Mouse (Mus musculus) forebrain, embryonic 14.5 days (tissue): ENCODE results near the gene Nktr. TPM values are rescaled to one million over a fixed set of nuclear protein-coding genes. Genes with fewer than 3 reads are reported as not detected.

ENCODE experiments used
- ATAC-seq: fragments of 200-750 bp; cut with Nextera tagmentation; 2 replicates; pipeline ENCODE4 v1.8.0; 2017; ENCODE audit warnings: mild to moderate bottlenecking, moderate library complexity
- DNase-seq: peaks from one replicate; pipeline ENCODE4 v3.0.0-alpha.2; 2015; ENCODE audit warnings: low spot score
- H3K27ac ChIP-seq: fragments of 300-500 bp; sonication (generic); 2 replicates; pipeline ENCODE4 v1.5.1; 2014; ENCODE audit warnings: low read depth, mild to moderate bottlenecking, control low read depth, low read length, moderate library complexity
- H3K27me3 ChIP-seq: fragments of 300-500 bp; sonication (generic); replicated peaks from 2 replicates; pipeline ENCODE4 v1.6.1; 2014; ENCODE audit warnings: low read length, control low read depth, mixed read lengths; ENCODE audit not compliant: control insufficient read depth, insufficient read depth
- H3K36me3 ChIP-seq: fragments of 300-500 bp; sonication (generic); 2 replicates; pipeline ENCODE4 v1.6.1; 2014; ENCODE audit warnings: low read length, control low read depth; ENCODE audit not compliant: control insufficient read depth, insufficient read depth
- H3K4me1 ChIP-seq: fragments of 300-500 bp; sonication (generic); 2 replicates; pipeline ENCODE4 v1.6.1; 2014; ENCODE audit warnings: antibody characterized with exemption, low read length, control low read depth; ENCODE audit not compliant: control insufficient read depth, insufficient read depth
- H3K4me2 ChIP-seq: fragments of 300-500 bp; sonication (generic); 2 replicates; pipeline ENCODE4 v1.6.1; 2014; ENCODE audit warnings: mild to moderate bottlenecking, control low read depth, low read length
- H3K4me3 ChIP-seq: fragments of 300-500 bp; sonication (generic); 2 replicates; pipeline ENCODE4 v1.5.1; 2014; ENCODE audit warnings: low read depth, low read length, control low read depth
- H3K9ac ChIP-seq: fragments of 300-500 bp; sonication (generic); 2 replicates; pipeline ENCODE4 v1.6.1; 2014; ENCODE audit warnings: mild to moderate bottlenecking, low read length, control low read depth, moderate library complexity
- H3K9me3 ChIP-seq: fragments of 300-500 bp; sonication (generic); replicated peaks from 2 replicates; pipeline ENCODE4 v1.6.1; 2016; ENCODE audit warnings: low read length, control low read depth, mixed read lengths; ENCODE audit not compliant: control insufficient read depth
- WGBS: fragments of 180-500 bp; shearing (Covaris S2); extraction: QIAGEN DNeasy Blood & Tissue Kit; methylation state at CpG from one replicate; pipeline ENCODE4 v1.1.7; 2014; 5-methylcytosine and 5-hydroxymethylcytosine counted together
- polyA plus RNA-seq: library from polyadenylated mRNA; unstranded; fragments of >200 nt; fragmentation: Nextera tagmentation; extraction: Ambion mirVana; gene quantifications from 2 replicates; pipeline ENCODE4 v1.2.1, GENCODE M21; 2014

Nktr gene
- polyA plus RNA-seq, 1 experiment from 2014 or later = 41.5 TPM

DNA sequence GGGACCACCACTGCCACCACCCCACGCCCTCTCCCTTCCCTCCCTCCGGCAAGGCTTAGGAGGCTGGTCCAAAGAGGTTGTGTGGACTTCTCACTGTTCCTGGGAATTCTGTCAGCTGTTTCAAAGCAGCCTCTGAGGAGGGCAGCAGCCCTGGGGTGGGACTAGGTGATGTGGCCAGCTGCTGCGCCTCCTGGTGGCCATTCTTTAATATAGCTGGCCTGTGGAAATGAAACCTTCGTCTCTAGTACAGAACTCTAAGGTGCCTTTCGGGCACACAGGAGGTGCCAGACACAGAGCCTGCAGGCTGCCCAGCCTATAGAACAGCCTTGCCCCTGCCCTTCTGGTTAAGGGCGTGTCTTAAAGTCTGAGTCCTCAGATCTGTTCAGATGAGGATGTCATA lies 39.4 kb upstream of the Nktr start:
- Histone ChIP-seq H3K9me3 (no peaks in the 10 kb centered on the region), H3K36me3 (peaks cover 34% of the 10 kb centered on the region), H3K4me2 (no peak overlapping the region), H3K4me1 (no peaks in the 10 kb centered on the region; the same call in 1 of the 2 replicates), H3K4me3 (no peak overlapping the region), H3K9ac (no peak overlapping the region), H3K27me3 (no peaks in the 10 kb centered on the region), H3K27ac (no peak overlapping the region)
- ATAC-seq = peak; percentile 79
- peak; percentile 73 for DNase-seq
- 17% methylated on average over 6 of the region's 6 CpGs for WGBS

- Histone ChIP-seq H3K36me3 (peaks cover 48% of the 10 kb centered on the region), H3K4me1 (no peaks in the 10 kb centered on the region; the same call in 1 of the 2 replicates), H3K27ac (no peak overlapping the region), H3K9ac (no peak overlapping the region), H3K9me3 (no peaks in the 10 kb centered on the region), H3K27me3 (no peaks in the 10 kb centered on the region), H3K4me3 (no peak overlapping the region), H3K4me2 (no peak overlapping the region)
- 86% methylated on average over 8 of the region's 8 CpGs for WGBS
- no peak for DNase-seq
- ATAC-seq = no peak
Observed at GRCm38 (mm10) chr9:121681191-121681590, 37.8 kb upstream of the Nktr start.

GRCm38 (mm10) chr9:121682037-121682680 lies 36.8 kb upstream of the Nktr start:
- peaks cover 54% of the 10 kb centered on the region for H3K36me3 ChIP-seq
- WGBS = 85% methylated on average over 18 of the region's 18 CpGs
- no peaks in the 10 kb centered on the region for H3K9me3 ChIP-seq
- no peak overlapping the region for H3K9ac ChIP-seq
- no peaks in the 10 kb centered on the region; the same call in 1 of the 2 replicates for H3K4me1 ChIP-seq
- no peak overlapping the region for H3K4me3 ChIP-seq
- no peak overlapping the region for H3K27ac ChIP-seq
- H3K27me3 ChIP-seq = no peaks in the 10 kb centered on the region
- DNase-seq (no peak), ATAC-seq (no peak)
- no peak overlapping the region for H3K4me2 ChIP-seq

- no peak for ATAC-seq
- H3K27ac ChIP-seq = no peak overlapping the region
- WGBS = 84% methylated on average over 7 of the region's 7 CpGs
- no peak overlapping the region for H3K4me2 ChIP-seq
- no peaks in the 10 kb centered on the region for H3K9me3 ChIP-seq
- no peak overlapping the region for H3K4me3 ChIP-seq
- H3K9ac ChIP-seq = no peak overlapping the region
- DNase-seq = no peak
- no peaks in the 10 kb centered on the region for H3K4me1 ChIP-seq
- H3K36me3 ChIP-seq = peaks cover 70% of the 10 kb centered on the region
- no peaks in the 10 kb centered on the region for H3K27me3 ChIP-seq
Observed at GRCm38 (mm10) chr9:121684702-121685101, 34.3 kb upstream of the Nktr start.

GRCm38 (mm10) chr9:121690200-121690651 lies 28.7 kb upstream of the Nktr start:
- H3K9ac ChIP-seq = no peak overlapping the region
- H3K27ac ChIP-seq = peak overlapping the region; percentile 80
- peak overlapping the region; percentile 18; the same call in 1 of the 2 replicates for H3K4me2 ChIP-seq
- H3K27me3 ChIP-seq = no peaks in the 10 kb centered on the region
- ATAC-seq (peak; percentile 92), DNase-seq (peak; percentile 89)
- no peaks in the 10 kb centered on the region for H3K9me3 ChIP-seq
- 0 out of 2 replicates have a peak overlapping the region, but pooled peaks have one; percentile 8 for H3K4me3 ChIP-seq
- no peaks in the 10 kb centered on the region for H3K4me1 ChIP-seq
- WGBS = 58% methylated on average over 15 of the region's 15 CpGs
- H3K36me3 ChIP-seq = peaks cover 74% of the 10 kb centered on the region

DNA sequence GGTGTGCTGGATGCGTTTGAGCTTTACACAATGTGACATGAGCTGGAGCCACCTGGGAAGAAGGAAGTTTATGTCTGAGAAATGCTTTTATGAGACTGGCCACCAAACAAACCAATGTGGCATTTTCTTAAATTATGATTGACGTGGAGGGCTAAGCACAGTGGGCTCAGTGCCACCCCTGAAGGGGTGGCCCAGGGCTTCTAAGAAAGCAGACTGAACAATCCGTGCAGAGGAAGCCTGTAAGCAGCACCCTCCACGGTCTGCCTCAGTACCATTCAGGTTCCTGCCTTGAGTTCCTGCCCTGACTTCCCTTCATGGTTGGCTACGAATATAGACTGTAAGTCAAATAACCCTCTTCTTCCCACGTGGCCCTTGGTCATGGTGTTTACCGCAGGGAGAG lies 28.2 kb upstream of the Nktr start:
- peaks cover 71% of the 10 kb centered on the region for H3K36me3 ChIP-seq
- H3K27me3 ChIP-seq = no peaks in the 10 kb centered on the region
- no peaks in the 10 kb centered on the region for H3K4me1 ChIP-seq
- ATAC-seq = no peak; the same call in 1 of the 2 replicates
- H3K9me3 ChIP-seq = no peaks in the 10 kb centered on the region
- H3K4me3 ChIP-seq = no peak overlapping the region
- no peak overlapping the region for H3K9ac ChIP-seq
- DNase-seq = no peak
- WGBS = 83% methylated on average over 7 of the region's 7 CpGs
- H3K27ac ChIP-seq = peak overlapping the region; percentile 72
- peak overlapping the region; percentile 18; the same call in 1 of the 2 replicates for H3K4me2 ChIP-seq

GRCm38 (mm10) chr9:121694736-121695135 lies 24.2 kb upstream of the Nktr start:
- DNase-seq (no peak), ATAC-seq (no peak)
- no peaks in the 10 kb centered on the region for H3K27me3 ChIP-seq
- no peak overlapping the region for H3K4me3 ChIP-seq
- no peak overlapping the region for H3K4me2 ChIP-seq
- 83% methylated on average over 12 of the region's 12 CpGs for WGBS
- no peaks in the 10 kb centered on the region for H3K4me1 ChIP-seq
- H3K27ac ChIP-seq = no peak overlapping the region
- H3K9ac ChIP-seq = no peak overlapping the region
- H3K9me3 ChIP-seq = no peaks in the 10 kb centered on the region
- H3K36me3 ChIP-seq = peaks cover 59% of the 10 kb centered on the region

- no peak overlapping the region for H3K4me3 ChIP-seq
- H3K9me3 ChIP-seq = no peaks in the 10 kb centered on the region
- H3K36me3 ChIP-seq = peaks cover 49% of the 10 kb centered on the region
- DNase-seq = no peak
- H3K9ac ChIP-seq = no peak overlapping the region
- no peak for ATAC-seq
- H3K27me3 ChIP-seq = no peaks in the 10 kb centered on the region
- no peak overlapping the region for H3K27ac ChIP-seq
- WGBS = 94% methylated on average over 9 of the region's 9 CpGs
- no peaks in the 10 kb centered on the region for H3K4me1 ChIP-seq
- H3K4me2 ChIP-seq = no peak overlapping the region
Observed at GRCm38 (mm10) chr9:121696626-121697025, 22.3 kb upstream of the Nktr start.
